Mouse (Mus musculus): ENCODE data around the gene Atp1a4.
A peak's percentile ranks its signal among the peaks of the same experiment; 100 is the strongest.

The Atp1a4 gene

GRCm38 (mm10) chr1:172258314-172258713 lies at the start of gene Atp1a4:
Atp1a4 (minus strand) TSS chr1:172258414.
- no peak for DNase-seq

DNA sequence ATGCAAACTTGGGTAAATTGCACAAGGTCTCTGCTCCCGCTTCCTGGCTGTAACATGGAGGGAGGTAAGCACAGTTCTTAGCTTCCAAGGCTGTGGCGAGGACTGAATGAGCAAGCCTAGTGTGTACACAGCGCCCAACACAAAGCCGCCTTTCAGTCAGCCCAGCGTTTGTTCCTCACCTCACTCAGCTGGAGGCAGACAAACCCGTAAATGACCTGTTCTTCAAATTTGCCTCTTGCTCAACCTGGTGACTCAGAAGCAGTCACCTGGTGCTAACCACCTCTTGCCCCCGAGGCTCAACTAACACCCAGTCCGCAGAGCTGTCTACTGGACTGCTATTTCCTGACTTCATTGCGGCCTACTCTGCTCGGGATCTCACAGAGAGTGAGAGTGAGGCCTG lies 49.7 kb upstream of the Atp1a4 start:
- DNase-seq: peak; percentile 7

GRCm38 (mm10) chr1:172306885-172307284 lies 48.7 kb upstream of the Atp1a4 start:
- no peak for DNase-seq

DNA sequence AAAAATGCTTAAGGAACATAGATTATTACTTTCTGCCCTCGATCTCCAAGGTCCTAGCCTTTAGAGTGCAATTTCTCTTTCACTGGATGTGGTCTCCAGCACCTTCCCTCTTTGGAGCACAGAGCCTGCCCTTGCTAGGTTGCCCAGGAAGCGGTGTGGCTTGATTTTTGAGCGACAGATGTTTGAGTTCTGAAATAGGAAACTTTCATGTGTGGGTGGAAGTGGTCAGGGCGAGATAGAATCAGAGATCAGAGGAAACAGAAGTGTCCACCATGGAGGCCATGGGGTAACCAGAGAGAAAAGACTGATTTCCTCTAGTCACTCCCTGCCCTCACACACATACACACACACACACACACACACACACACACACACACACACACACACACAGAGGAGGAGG lies 48.0 kb upstream of the Atp1a4 start:
- DNase-seq: no peak

GRCm38 (mm10) chr1:172305635-172306034 lies 47.4 kb upstream of the Atp1a4 start:
- DNase-seq: no peak

- DNase-seq: no peak
Measured at GRCm38 (mm10) chr1:172305153-172305552, 46.9 kb upstream of the Atp1a4 start.

DNA sequence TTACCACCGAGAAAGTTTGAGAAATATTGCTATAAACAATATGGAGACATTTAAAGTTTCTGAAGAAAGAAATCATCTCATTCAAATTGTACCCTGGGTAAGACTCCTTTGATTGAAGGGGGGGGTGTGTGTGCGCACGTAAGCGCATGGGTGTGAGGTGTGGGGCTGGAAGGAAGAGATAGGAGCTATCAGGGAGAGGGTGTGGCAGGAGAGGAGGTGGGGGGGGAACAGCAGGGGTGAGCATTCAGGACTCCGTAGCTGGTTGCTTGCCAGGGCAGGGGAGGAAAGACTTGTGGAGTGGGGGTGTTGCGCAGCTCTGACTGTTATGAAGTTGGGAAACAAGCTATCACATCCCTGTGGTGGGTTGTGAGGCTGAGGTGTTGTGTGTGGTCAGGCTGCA lies 46.2 kb upstream of the Atp1a4 start:
- no peak for DNase-seq

GRCm38 (mm10) chr1:172302851-172303250 lies 44.6 kb upstream of the Atp1a4 start:
- DNase-seq: peak; percentile 6

DNA sequence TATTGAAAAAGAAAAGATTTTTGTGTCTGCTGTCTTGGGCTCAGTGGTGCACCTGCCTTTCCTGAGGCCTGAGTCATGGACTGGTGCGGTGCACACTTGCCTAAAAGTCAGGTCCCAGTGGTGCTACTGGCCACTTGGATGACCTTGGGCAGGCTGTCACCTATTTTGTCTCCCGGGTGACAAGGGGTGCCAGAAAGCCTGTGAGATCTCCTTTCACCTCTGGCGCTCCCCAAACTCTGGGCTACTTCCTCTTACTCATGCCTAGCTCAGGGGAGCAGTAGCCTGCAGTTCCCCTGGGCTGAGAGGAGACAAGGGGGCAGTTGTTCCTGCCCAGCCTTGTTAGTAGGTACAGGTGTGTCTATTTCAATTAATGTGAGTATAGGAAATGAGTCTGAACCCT lies 44.1 kb upstream of the Atp1a4 start:
- DNase-seq: no peak

- no peak for DNase-seq
Measured at GRCm38 (mm10) chr1:172301180-172301579, 43.0 kb upstream of the Atp1a4 start.

GRCm38 (mm10) chr1:172300247-172300646 lies 42.0 kb upstream of the Atp1a4 start:
- DNase-seq: no peak

GRCm38 (mm10) chr1:172299528-172299927 lies 41.3 kb upstream of the Atp1a4 start:
- DNase-seq: no peak

GRCm38 (mm10) chr1:172297611-172298537 lies 39.7 kb upstream of the Atp1a4 start, which contains the start of gene Atp1a2:
Atp1a2 (minus strand) TSS chr1:172298064.
- DNase-seq: no peak

DNA sequence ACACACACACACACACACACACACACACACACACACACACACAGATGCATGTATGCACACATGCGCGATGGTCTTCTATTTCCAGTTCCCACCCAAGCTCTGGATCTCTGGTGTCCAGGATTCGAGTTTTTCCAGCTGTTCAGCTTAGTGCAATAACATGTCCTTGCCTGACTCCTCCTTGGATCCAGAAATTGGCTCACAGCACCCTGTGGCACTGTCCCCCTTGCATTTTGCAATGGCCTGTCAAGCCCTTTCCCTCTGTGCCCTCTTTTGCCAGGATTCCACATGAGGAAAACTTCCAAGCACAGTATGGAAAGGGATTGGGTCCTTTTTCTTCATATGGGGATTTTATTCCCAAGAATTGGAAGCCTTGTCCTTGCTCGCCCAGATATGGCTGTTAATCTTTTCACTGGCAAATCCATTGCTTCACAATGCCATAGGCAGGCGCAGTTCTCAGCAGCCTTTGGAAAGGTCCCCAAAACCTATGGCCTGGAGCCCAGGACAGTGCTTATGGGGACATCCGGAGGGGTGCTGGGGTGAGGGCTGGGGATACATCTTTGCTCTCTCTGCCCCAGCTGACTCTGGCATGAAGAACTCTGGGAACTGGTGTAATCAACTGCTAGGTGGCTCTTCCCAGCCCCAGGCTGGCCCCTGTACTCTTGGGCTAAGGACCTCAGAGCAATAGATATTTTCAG lies 38.7 kb upstream of the Atp1a4 start:
- no peak for DNase-seq

DNA sequence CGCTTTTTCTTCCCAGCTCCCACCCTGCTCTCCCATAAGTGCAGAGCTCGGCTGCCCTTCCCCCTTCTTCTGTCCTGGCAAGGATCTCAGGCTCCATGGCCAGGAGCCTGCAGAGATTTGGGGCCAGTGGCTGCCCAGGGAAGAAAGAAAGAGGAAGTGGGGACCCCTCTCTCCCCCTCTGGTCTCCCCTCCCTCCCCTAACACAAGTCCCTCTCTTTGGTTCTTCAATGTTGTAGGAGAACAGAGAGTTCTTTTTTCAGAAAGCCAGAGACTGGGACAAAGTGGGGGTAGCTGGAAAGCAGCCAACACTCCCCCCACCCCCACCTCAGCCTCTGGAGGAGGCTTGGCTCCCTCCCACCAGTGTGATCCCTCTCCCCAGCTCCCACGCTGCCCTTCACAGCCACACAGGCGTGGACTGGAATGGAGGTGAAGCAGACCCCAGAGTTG lies 37.6 kb upstream of the Atp1a4 start:
- DNase-seq: peak; percentile 62

DNA sequence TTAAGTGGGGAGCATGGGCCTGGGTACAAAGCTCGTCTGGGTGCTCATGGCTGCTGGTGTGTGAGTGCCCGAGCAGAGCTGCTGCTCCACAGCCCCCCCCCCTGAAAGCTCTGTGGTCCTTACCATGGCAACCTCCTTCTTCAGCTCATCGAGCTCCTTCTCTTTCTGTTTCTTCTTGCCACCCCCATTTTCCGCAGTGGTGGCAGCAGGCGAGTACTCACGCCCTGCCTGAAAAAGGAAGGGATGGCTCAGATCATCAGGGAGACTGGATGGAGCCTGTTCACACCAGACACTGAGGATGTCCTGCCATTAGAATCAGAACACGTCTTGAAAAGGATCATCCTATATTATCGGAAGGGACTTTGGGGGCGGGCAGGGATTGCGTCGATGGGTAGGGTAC lies 35.2 kb upstream of the Atp1a4 start:
- no peak for DNase-seq

GRCm38 (mm10) chr1:172292880-172293279 lies 34.7 kb upstream of the Atp1a4 start:
- DNase-seq: no peak

GRCm38 (mm10) chr1:172289617-172289946 lies 31.4 kb upstream of the Atp1a4 start:
- no peak for DNase-seq

- no peak for DNase-seq
Measured at GRCm38 (mm10) chr1:172288900-172289616, 30.8 kb upstream of the Atp1a4 start.

- no peak for DNase-seq
Measured at GRCm38 (mm10) chr1:172286740-172287139, 28.5 kb upstream of the Atp1a4 start.

GRCm38 (mm10) chr1:172284221-172284620 lies 26.0 kb upstream of the Atp1a4 start:
- DNase-seq: no peak

GRCm38 (mm10) chr1:172283073-172283472 lies 24.9 kb upstream of the Atp1a4 start:
- DNase-seq: no peak

- no peak for DNase-seq
Measured at GRCm38 (mm10) chr1:172281522-172282254, 23.5 kb upstream of the Atp1a4 start.
